Mouse (Mus musculus) mouse embryonic stem cell (cell line): ENCODE measurements around the gene Gm21885.

ENCODE experiments used
- in situ Hi-C, 2 experiments: fragments of 300-500 bp; cut with MboI; formaldehyde crosslinking; loops; 1 replicate in 1 of 2; 3 replicates in 1 of 2; pipeline ENCODE4 v1.14.3; 2019 to 2020; ENCODE audit warnings: low sequenced_read_pairs in 2 of 2, low pct_unique_long_range_greater_than_20kb in 1 of 2, mixed read lengths in 1 of 2; ENCODE audit not compliant: unreplicated experiment in 1 of 2

The Gm21885 gene

GRCm38 (mm10) chr11:94281199-94282181, at the start of gene Gm21885:
Gm21885 (plus strand) TSS chr11:94281873.
- in situ Hi-C loops, result no loop called here

- in situ Hi-C loops, result no loop called here
These were observed 48.3 kb upstream of the Gm21885 start for GRCm38 (mm10) chr11:94233405-94233804.

- in situ Hi-C loops, result no loop called here
These were observed 47.3 kb upstream of the Gm21885 start for GRCm38 (mm10) chr11:94234380-94234779.

GRCm38 (mm10) chr11:94234857-94235256, 46.8 kb upstream of the Gm21885 start:
- in situ Hi-C loops, result no loop called here

- in situ Hi-C loops, result no loop called here
These were observed 45.6 kb upstream of the Gm21885 start for GRCm38 (mm10) chr11:94236074-94236473.

GRCm38 (mm10) chr11:94238786-94239185, 42.9 kb upstream of the Gm21885 start:
- in situ Hi-C loops, result no loop called here

- in situ Hi-C loops, result no loop called here
These were observed 42.0 kb upstream of the Gm21885 start for GRCm38 (mm10) chr11:94239706-94240105.

GRCm38 (mm10) chr11:94242760-94243421, 38.8 kb upstream of the Gm21885 start:
- in situ Hi-C loops, result no loop called here

- in situ Hi-C loops, result no loop called here
These were observed 38.1 kb upstream of the Gm21885 start for GRCm38 (mm10) chr11:94243422-94244180.

- in situ Hi-C loops, result no loop called here
These were observed 37.3 kb upstream of the Gm21885 start for GRCm38 (mm10) chr11:94244385-94244784.

GRCm38 (mm10) chr11:94245955-94246788, 35.5 kb upstream of the Gm21885 start, which contains the start of gene Wfikkn2:
Wfikkn2 (minus strand) TSS chr11:94246005.
- in situ Hi-C loops, result no loop called here

GRCm38 (mm10) chr11:94246789-94247061, 34.9 kb upstream of the Gm21885 start:
- in situ Hi-C loops, result no loop called here

GRCm38 (mm10) chr11:94253156-94253555, 28.5 kb upstream of the Gm21885 start:
- in situ Hi-C loops, result loop anchor here in 1 of 2 experiments (25.0 kb wide), 1 partner anchor 291 kb away; the partner anchor contains the start of genes Gm20390, Nme1 and Nme2

GRCm38 (mm10) chr11:94253691-94254090, 28.0 kb upstream of the Gm21885 start:
- in situ Hi-C loops, result loop anchor here in 1 of 2 experiments (25.0 kb wide), 1 partner anchor 291 kb away; the partner anchor contains the start of genes Gm20390, Nme1 and Nme2

GRCm38 (mm10) chr11:94255733-94256132, 25.9 kb upstream of the Gm21885 start:
- in situ Hi-C loops, result loop anchor here in 1 of 2 experiments (25.0 kb wide), 1 partner anchor 293 kb away; the partner anchor contains the start of genes Gm20390, Nme1 and Nme2

- in situ Hi-C loops, result loop anchor here in 1 of 2 experiments (25.0 kb wide), 1 partner anchor 296 kb away; the partner anchor contains the start of genes Gm20390, Nme1 and Nme2
These were observed 23.7 kb upstream of the Gm21885 start for GRCm38 (mm10) chr11:94257987-94258386.

GRCm38 (mm10) chr11:94259814-94260213, 21.9 kb upstream of the Gm21885 start:
- in situ Hi-C loops, result loop anchor here in 1 of 2 experiments (25.0 kb wide), 1 partner anchor 298 kb away; the partner anchor contains the start of genes Gm20390, Nme1 and Nme2
